Mouse (Mus musculus): Measurements from ENCODE around the gene Susd1. TPM values are rescaled to one million over a fixed set of nuclear protein-coding genes. Genes with fewer than 3 reads are reported as not detected.

Gene Susd1
- total RNA-seq, 2 experiments from 2014 or later: 7.1 to 7.5 TPM

GRCm38 (mm10) chr4:59265631-59266030 is 172.8 kb downstream of the Susd1 start:
- TF ChIP-seq CTCF (IDR thresholded peaks at IDR 0.05): no peak
- H3K27ac ChIP-seq: no peak overlapping the region
- no peak for DNase-seq (ENCODE audit: extremely low spot score in 1 of 2, low spot score in 2 of 2)
- H3K4me3 ChIP-seq: no peak overlapping the region
- intact Hi-C loops (cut with DNase I): no loop called here

GRCm38 (mm10) chr4:59265182-59265581 is 173.3 kb downstream of the Susd1 start:
- intact Hi-C loops (cut with DNase I): no loop called here
- DNase-seq (ENCODE audit: extremely low spot score in 1 of 2, low spot score in 2 of 2): no peak
- TF ChIP-seq CTCF (IDR thresholded peaks at IDR 0.05): no peak
- Histone ChIP-seq H3K27ac (no peak overlapping the region), H3K4me3 (no peak overlapping the region)

Other genes starting within 250 kb of the Susd1 start
- 10 to 100 TPM; 79.8 to 90.3 TPM for gene Ugcg, start 249.4 kb downstream of the Susd1 start, total RNA-seq (2021)
- gene Ptbp3, start 110.7 kb upstream of the Susd1 start, total RNA-seq (2021): 10 to 100 TPM; 27.6 to 29.3 TPM
- gene Hsdl2, start 142.9 kb upstream of the Susd1 start, total RNA-seq (2021): 10 to 100 TPM; 25.0 to 27.3 TPM
- gene E130308A19Rik, start 187.6 kb upstream of the Susd1 start, total RNA-seq (2021): 10 to 100 TPM; 12.1 to 13.1 TPM